Mouse (Mus musculus) CH12.LX (cell line): ENCODE measurements around the gene Rc3h1.
A peak's percentile ranks its signal among the peaks of the same experiment; 100 is the strongest.

Experiments
- BHLHE40 ChIP-seq: IDR thresholded peaks from 2 replicates; pipeline ENCODE4 v1.6.1; 2011; ENCODE audit warnings: mild to moderate bottlenecking, low read depth, low read length, improper control_type of control experiment
- CHD1 ChIP-seq: IDR thresholded peaks from 2 replicates; pipeline ENCODE4 v1.6.1; 2012; ENCODE audit warnings: low read depth, low read length, improper control_type of control experiment, inconsistent platforms
- CTCF ChIP-seq, 2 experiments: IDR thresholded peaks in 1 of 2; conservative IDR thresholded peaks in 1 of 2; 2 replicates each; pipeline ENCODE4 v1.5.1; 2011 to 2012; ENCODE audit warnings: low read depth in 2 of 2, low read length in 2 of 2, improper control_type of control experiment in 1 of 2, inconsistent platforms in 1 of 2, mild to moderate bottlenecking in 1 of 2, moderate library complexity in 1 of 2
- PAX5 ChIP-seq: IDR thresholded peaks from 2 replicates; pipeline ENCODE4 v1.6.1; 2012; ENCODE audit warnings: low read length, inconsistent platforms, mixed read lengths
- RAD21 ChIP-seq: IDR thresholded peaks from 2 replicates; pipeline ENCODE4 v1.6.1; 2011; ENCODE audit warnings: low read depth, mild to moderate bottlenecking, low read length, improper control_type of control experiment, moderate library complexity
- ZKSCAN1 ChIP-seq: IDR thresholded peaks from 2 replicates; pipeline ENCODE4 v1.6.1; 2012; ENCODE audit warnings: low read depth, inconsistent platforms, low read length, improper control_type of control experiment, borderline replicate concordance
- ZNF384 ChIP-seq: IDR thresholded peaks from 2 replicates; pipeline ENCODE4 v1.6.1; 2012; ENCODE audit warnings: low read depth, low read length, improper control_type of control experiment, inconsistent platforms

DNA sequence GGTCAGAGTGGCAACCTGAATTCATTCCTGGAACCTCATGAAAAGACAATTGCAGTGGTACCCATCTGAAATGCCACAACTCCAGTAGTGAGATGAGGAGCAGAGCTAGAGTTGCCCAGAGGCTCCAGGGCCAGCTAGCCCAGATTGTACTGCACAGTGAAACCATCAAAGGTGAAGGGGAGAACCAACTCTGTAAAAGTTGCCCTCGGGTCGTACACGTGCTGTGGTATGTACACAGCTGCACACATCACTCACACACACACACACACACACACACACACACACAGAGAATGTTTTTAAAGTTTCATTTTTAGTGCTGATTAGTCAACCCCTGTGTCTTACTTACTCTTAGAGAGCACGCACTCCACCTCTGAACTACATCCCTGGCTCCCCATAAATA, 75.1 kb downstream of the Rc3h1 start:
- TF ChIP-seq CTCF (conservative IDR thresholded peaks at IDR 0.05 in 1 of 2, IDR thresholded peaks at IDR 0.05 in 1 of 2; ENCODE audit: low read depth in 2 of 2, low read length in 2 of 2) (no peak), CHD1 (no peak), BHLHE40 (0 out of 2 replicates have a peak, but pooled peaks have one; percentile 28), ZNF384 (no peak), RAD21 (no peak), ZKSCAN1 (no peak), PAX5 (no peak)
